In genomic region chr3:89393605-89394004, GRCm38 (mm10) we compare ENCODE assay signal across 8 mouse cellular contexts. TPM values are rescaled to one million over a fixed set of nuclear protein-coding genes. Genes with fewer than 3 reads are reported as not detected.
DNase-seq lines count a peak whose midpoint lies in the region; ATAC-seq and TF ChIP-seq lines count a peak whose summit lies in the region.

No protein-coding gene starts in this region.

- peak overlapping the region; percentile 91 for H3K27ac ChIP-seq in bone marrow macrophage, adult 2 months (ENCODE audit: insufficient read depth, low read depth, low read length)
- peak overlapping the region; percentile 93 for H3K27ac ChIP-seq in embryonic facial prominence, embryonic 15.5 days (replicated peaks)
- H3K27ac ChIP-seq in limb, embryonic 13.5 days, result peak overlapping the region; percentile 75
- peak overlapping the region; percentile 40 for H3K27ac ChIP-seq in midbrain, embryonic 15.5 days

- no peaks in the 10 kb centered on the region for H3K9me3 ChIP-seq in embryonic facial prominence, embryonic 15.5 days (replicated peaks)
- H3K9me3 ChIP-seq in limb, embryonic 13.5 days, result no peaks in the 10 kb centered on the region
- no peaks in the 10 kb centered on the region for H3K9me3 ChIP-seq in midbrain, embryonic 15.5 days

- TF ChIP-seq POLR2A in bone marrow macrophage, adult 2 months (IDR thresholded peaks at IDR 0.05; ENCODE audit: borderline replicate concordance, low read depth, low read length), result no peak; the same call in 1 of the 2 replicates

- H3K36me3 ChIP-seq in embryonic facial prominence, embryonic 15.5 days, result no peaks in the 10 kb centered on the region
- H3K36me3 ChIP-seq in limb, embryonic 13.5 days, result no peaks in the 10 kb centered on the region
- H3K36me3 ChIP-seq in midbrain, embryonic 15.5 days (replicated peaks), result no peaks in the 10 kb centered on the region

- H3K4me2 ChIP-seq in embryonic facial prominence, embryonic 15.5 days (replicated peaks), result peak overlapping the region; percentile 98
- H3K4me2 ChIP-seq in limb, embryonic 13.5 days (replicated peaks), result peak overlapping the region; percentile 98
- H3K4me2 ChIP-seq in midbrain, embryonic 15.5 days, result peak overlapping the region; percentile 100

- peak overlapping the region; percentile 55 for H3K9ac ChIP-seq in embryonic facial prominence, embryonic 15.5 days
- peak overlapping the region; percentile 68 for H3K9ac ChIP-seq in limb, embryonic 13.5 days
- peak overlapping the region; percentile 25 for H3K9ac ChIP-seq in midbrain, embryonic 15.5 days

- peak; percentile 95 for ATAC-seq in embryonic facial prominence, embryonic 15.5 days (ENCODE audit: insufficient number of reproducible peaks, low FRiP score, low TSS enrichment, low read depth)
- peak; percentile 91 for ATAC-seq in limb, embryonic 13.5 days (ENCODE audit: low FRiP score, low read depth)
- peak; percentile 92 for ATAC-seq in midbrain, embryonic 15.5 days (replicated peaks)

- WGBS in embryonic facial prominence, embryonic 15.5 days, result under 1% methylated on average over 15 of the region's 15 CpGs
- under 1% methylated on average over 15 of the region's 15 CpGs for WGBS in limb, embryonic 13.5 days
- WGBS in midbrain, embryonic 15.5 days, result under 1% methylated on average over 15 of the region's 15 CpGs

- peak; percentile 99 for DNase-seq in A20 (ENCODE audit: low read depth, low spot score)
- peak; percentile 99 for DNase-seq in heart, adult 8-10 months (ENCODE audit: low spot score)
- peak; percentile 99 for DNase-seq in kidney, adult 9 months
- DNase-seq in spleen, adult 18-20 months, result peak; percentile 92 to 95

- H3K4me3 ChIP-seq in bone marrow macrophage, adult 2 months (ENCODE audit: insufficient read depth, low read length), result peak overlapping the region; percentile 68
- peak overlapping the region; percentile 58 for H3K4me3 ChIP-seq in embryonic facial prominence, embryonic 15.5 days (replicated peaks)
- H3K4me3 ChIP-seq in limb, embryonic 13.5 days, result peak overlapping the region; percentile 59
- peak overlapping the region; percentile 46 for H3K4me3 ChIP-seq in midbrain, embryonic 15.5 days

- H3K4me1 ChIP-seq in bone marrow macrophage, adult 2 months (ENCODE audit: control insufficient read depth, insufficient read depth, low read length), result peaks cover 20% of the 10 kb centered on the region
- peaks cover 71% of the 10 kb centered on the region for H3K4me1 ChIP-seq in embryonic facial prominence, embryonic 15.5 days
- H3K4me1 ChIP-seq in limb, embryonic 13.5 days, result peaks cover 56% of the 10 kb centered on the region
- peaks cover 67% of the 10 kb centered on the region for H3K4me1 ChIP-seq in midbrain, embryonic 15.5 days

- no peak for TF ChIP-seq CTCF in bone marrow macrophage, adult 2 months (IDR thresholded peaks at IDR 0.05; ENCODE audit: low read depth, low read length)

- H3K27me3 ChIP-seq in embryonic facial prominence, embryonic 15.5 days, result no peaks in the 10 kb centered on the region
- peaks cover 24% of the 10 kb centered on the region for H3K27me3 ChIP-seq in limb, embryonic 13.5 days
- peaks cover 24% of the 10 kb centered on the region for H3K27me3 ChIP-seq in midbrain, embryonic 15.5 days (replicated peaks)

RNA-seq across cellular contexts. Expression of gene Zbtb7b, which starts 1.0 kb away (rescaled TPM):
- polyA plus RNA-seq in bone marrow macrophage, adult 2 months (2012; ENCODE audit: insufficient read depth, insufficient read length, missing spikeins), result 66.0 and 75.2 TPM in 2 replicates
- polyA plus RNA-seq in embryonic facial prominence, embryonic 15.5 days (2015; fragmentation: Nextera tagmentation; extraction: Ambion mirVana), result 8.2 and 9.0 TPM in 2 replicates
- 10 to 100 TPM; 19.6 to 23.2 (median 22.9) TPM for total RNA-seq in heart, adult 8-10 months (2022)
- 1.1 and 2.0 TPM in 2 replicates for polyA plus RNA-seq in limb, embryonic 13.5 days (2015; fragmentation: Nextera tagmentation; extraction: Ambion mirVana)
- polyA plus RNA-seq in midbrain, embryonic 15.5 days (2015; fragmentation: Nextera tagmentation; extraction: Ambion mirVana), result 0.59 and 0.64 TPM in 2 replicates

RNA-seq across cellular contexts. Expression of gene Lenep, which starts 9.0 kb away (rescaled TPM):
- polyA plus RNA-seq in bone marrow macrophage, adult 2 months (2012; ENCODE audit: insufficient read depth, insufficient read length, missing spikeins), result not detected in 2 replicates
- polyA plus RNA-seq in embryonic facial prominence, embryonic 15.5 days (2015; fragmentation: Nextera tagmentation; extraction: Ambion mirVana), result 0.25 and 0.91 TPM in 2 replicates
- total RNA-seq in heart, adult 8-10 months (2022), result 1 to 10 TPM in 2 of 4 experiments, under 1 TPM in 1, not detected in 1; 0.75 to 1.5 (median 1.2) TPM
- not detected in 2 replicates for polyA plus RNA-seq in limb, embryonic 13.5 days (2015; fragmentation: Nextera tagmentation; extraction: Ambion mirVana)
- 0.22 and 2.3 TPM in 2 replicates for polyA plus RNA-seq in midbrain, embryonic 15.5 days (2015; fragmentation: Nextera tagmentation; extraction: Ambion mirVana)

RNA-seq across cellular contexts. Expression of gene Flad1, which starts 18.1 kb away (rescaled TPM):
- 17.7 and 20.5 TPM in 2 replicates for polyA plus RNA-seq in bone marrow macrophage, adult 2 months (2012; ENCODE audit: insufficient read depth, insufficient read length, missing spikeins)
- 28.5 and 34.6 TPM in 2 replicates for polyA plus RNA-seq in embryonic facial prominence, embryonic 15.5 days (2015; fragmentation: Nextera tagmentation; extraction: Ambion mirVana)
- total RNA-seq in heart, adult 8-10 months (2022), result 10 to 100 TPM; 55.5 to 71.8 (median 67.9) TPM
- polyA plus RNA-seq in limb, embryonic 13.5 days (2015; fragmentation: Nextera tagmentation; extraction: Ambion mirVana), result 27.1 and 28.2 TPM in 2 replicates
- polyA plus RNA-seq in midbrain, embryonic 15.5 days (2015; fragmentation: Nextera tagmentation; extraction: Ambion mirVana), result 35.9 and 36.5 TPM in 2 replicates

RNA-seq across cellular contexts. Expression of gene Cks1b, which starts 24.6 kb away (rescaled TPM):
- polyA plus RNA-seq in bone marrow macrophage, adult 2 months (2012; ENCODE audit: insufficient read depth, insufficient read length, missing spikeins), result 46.6 and 55.2 TPM in 2 replicates
- 342 and 356 TPM in 2 replicates for polyA plus RNA-seq in embryonic facial prominence, embryonic 15.5 days (2015; fragmentation: Nextera tagmentation; extraction: Ambion mirVana)
- 1 to 10 TPM; 3.8 to 5.4 (median 4.2) TPM for total RNA-seq in heart, adult 8-10 months (2022)
- polyA plus RNA-seq in limb, embryonic 13.5 days (2015; fragmentation: Nextera tagmentation; extraction: Ambion mirVana), result 508 and 542 TPM in 2 replicates
- polyA plus RNA-seq in midbrain, embryonic 15.5 days (2015; fragmentation: Nextera tagmentation; extraction: Ambion mirVana), result 86.7 and 91.2 TPM in 2 replicates

RNA-seq across cellular contexts. Expression of gene Shc1, which starts 24.6 kb away (rescaled TPM):
- 56.0 and 56.8 TPM in 2 replicates for polyA plus RNA-seq in bone marrow macrophage, adult 2 months (2012; ENCODE audit: insufficient read depth, insufficient read length, missing spikeins)
- 110 and 113 TPM in 2 replicates for polyA plus RNA-seq in embryonic facial prominence, embryonic 15.5 days (2015; fragmentation: Nextera tagmentation; extraction: Ambion mirVana)
- 10 to 100 TPM; 33.3 to 37.7 (median 36.5) TPM for total RNA-seq in heart, adult 8-10 months (2022)
- polyA plus RNA-seq in limb, embryonic 13.5 days (2015; fragmentation: Nextera tagmentation; extraction: Ambion mirVana), result 102 and 108 TPM in 2 replicates
- 17.2 and 19.8 TPM in 2 replicates for polyA plus RNA-seq in midbrain, embryonic 15.5 days (2015; fragmentation: Nextera tagmentation; extraction: Ambion mirVana)

Comparison
In these comparisons a context has a peak if more than half of its experiments do, and no peak if none do; other contexts are left out.
1. Peak in every context shown above with its lines: DNase-seq, ATAC-seq, H3K4me3 ChIP-seq and H3K27ac ChIP-seq.
2. H3K27ac ChIP-seq: peak in every context shown above with its lines; median percentile 93 in embryonic facial prominence, embryonic 15.5 days; 91 in bone marrow macrophage, adult 2 months; 75 in limb, embryonic 13.5 days; 40 in midbrain, embryonic 15.5 days.